Mouse (Mus musculus): Measurements from ENCODE around the gene Efcc1. TPM values are rescaled to one million over a fixed set of nuclear protein-coding genes. Genes with fewer than 3 reads are reported as not detected.

Gene Efcc1
- total RNA-seq (2022), result 1 to 10 TPM in 3 of 4 experiments, under 1 TPM in 1; 0.53 to 1.2 (median 1.1) TPM

GRCm38 (mm10) chr6:87730591-87731462 lies at the start of gene Efcc1:
Efcc1 (plus strand) TSS chr6:87730869.
- DNase-seq (ENCODE audit: low spot score), result peak; percentile 62

GRCm38 (mm10) chr6:87695947-87696346 lies 34.7 kb upstream of the Efcc1 start:
- DNase-seq (ENCODE audit: low spot score), result no peak

- DNase-seq (ENCODE audit: low spot score), result no peak
Observed at GRCm38 (mm10) chr6:87696544-87696943, 34.1 kb upstream of the Efcc1 start.

GRCm38 (mm10) chr6:87706246-87706645 lies 24.4 kb upstream of the Efcc1 start:
- no peak for DNase-seq (ENCODE audit: low spot score)

- DNase-seq (ENCODE audit: low spot score), result no peak
Observed at GRCm38 (mm10) chr6:87712311-87712710, 18.4 kb upstream of the Efcc1 start.

- no peak for DNase-seq (ENCODE audit: low spot score)
Observed at GRCm38 (mm10) chr6:87714091-87714490, 16.6 kb upstream of the Efcc1 start.

- peak; percentile 38 for DNase-seq (ENCODE audit: low spot score)
Observed at GRCm38 (mm10) chr6:87722631-87723030, 8.0 kb upstream of the Efcc1 start.

GRCm38 (mm10) chr6:87725267-87725912 lies 5.3 kb upstream of the Efcc1 start:
- DNase-seq (ENCODE audit: low spot score), result no peak

- DNase-seq (ENCODE audit: low spot score), result no peak
Observed at GRCm38 (mm10) chr6:87728102-87728501, 2.6 kb upstream of the Efcc1 start.

- no peak for DNase-seq (ENCODE audit: low spot score)
Observed at GRCm38 (mm10) chr6:87730141-87730540, 528 bp upstream of the Efcc1 start.

- DNase-seq (ENCODE audit: low spot score), result no peak
Observed at GRCm38 (mm10) chr6:87731463-87732095, 910 bp downstream of the Efcc1 start.

GRCm38 (mm10) chr6:87732151-87733011 lies 1.7 kb downstream of the Efcc1 start:
- DNase-seq (ENCODE audit: low spot score), result no peak

GRCm38 (mm10) chr6:87733131-87733930 lies 2.7 kb downstream of the Efcc1 start:
- DNase-seq (ENCODE audit: low spot score), result peak; percentile 75

GRCm38 (mm10) chr6:87734136-87734535 lies 3.5 kb downstream of the Efcc1 start:
- no peak for DNase-seq (ENCODE audit: low spot score)

GRCm38 (mm10) chr6:87736923-87737322 lies 6.3 kb downstream of the Efcc1 start:
- DNase-seq (ENCODE audit: low spot score), result no peak

- no peak for DNase-seq (ENCODE audit: low spot score)
Observed at GRCm38 (mm10) chr6:87737921-87738626, 7.4 kb downstream of the Efcc1 start.

- no peak for DNase-seq (ENCODE audit: low spot score)
Observed at GRCm38 (mm10) chr6:87739898-87740297, 9.2 kb downstream of the Efcc1 start.

GRCm38 (mm10) chr6:87740496-87740895 lies 9.8 kb downstream of the Efcc1 start:
- no peak for DNase-seq (ENCODE audit: low spot score)

GRCm38 (mm10) chr6:87741978-87742377 lies 11.3 kb downstream of the Efcc1 start:
- DNase-seq (ENCODE audit: low spot score), result no peak

GRCm38 (mm10) chr6:87742804-87743203 lies 12.1 kb downstream of the Efcc1 start:
- no peak for DNase-seq (ENCODE audit: low spot score)

Data from heart, adult 8-10 months (tissue).